Mouse (Mus musculus) intestine, embryonic 16.5 days (tissue): ENCODE data around the gene Noto. TPM values are rescaled to one million over a fixed set of nuclear protein-coding genes. Genes with fewer than 3 reads are reported as not detected.
A peak's percentile ranks its signal among the peaks of the same experiment; 100 is the strongest.

Experiments
- ATAC-seq: fragments of 200-750 bp; cut with Nextera tagmentation; 2 replicates; pipeline ENCODE4 v1.8.0; 2017; ENCODE audit warnings: moderate TSS enrichment, moderate library complexity
- H3K27ac ChIP-seq: fragments of 300-500 bp; sonication (generic); 2 replicates; pipeline ENCODE4 v1.5.1; 2014; ENCODE audit warnings: mild to moderate bottlenecking, low read length
- H3K27me3 ChIP-seq: fragments of 300-500 bp; sonication (generic); replicated peaks from 2 replicates; pipeline ENCODE4 v1.6.1; 2014; ENCODE audit warnings: low read length, control low read depth, mixed read lengths; ENCODE audit not compliant: control insufficient read depth, insufficient read depth
- H3K36me3 ChIP-seq: fragments of 300-500 bp; sonication (generic); 2 replicates; pipeline ENCODE4 v1.6.1; 2014; ENCODE audit warnings: low read length, control low read depth; ENCODE audit not compliant: control insufficient read depth, insufficient read depth
- H3K4me1 ChIP-seq: fragments of 300-500 bp; sonication (generic); 2 replicates; pipeline ENCODE4 v1.6.1; 2014; ENCODE audit warnings: low read length, control low read depth, mixed read lengths; ENCODE audit not compliant: control insufficient read depth, insufficient read depth
- H3K4me2 ChIP-seq: fragments of 300-500 bp; sonication (generic); 2 replicates; pipeline ENCODE4 v1.6.1; 2014; ENCODE audit warnings: low read depth, low read length, control low read depth
- H3K4me3 ChIP-seq: fragments of 300-500 bp; sonication (generic); 2 replicates; pipeline ENCODE4 v1.5.1; 2014; ENCODE audit warnings: mild to moderate bottlenecking, low read length
- H3K9ac ChIP-seq: fragments of 300-500 bp; sonication (generic); 2 replicates; pipeline ENCODE4 v1.6.1; 2014; ENCODE audit warnings: low read depth, low read length
- H3K9me3 ChIP-seq: fragments of 300-500 bp; sonication (generic); 2 replicates; pipeline ENCODE4 v1.6.1; 2016; ENCODE audit warnings: low read length, control low read depth; ENCODE audit not compliant: control insufficient read depth
- WGBS: fragments of 180-500 bp; shearing (Covaris S2); extraction: QIAGEN DNeasy Blood & Tissue Kit; methylation state at CpG from one replicate; pipeline ENCODE4 v1.1.7; 2014; 5-methylcytosine and 5-hydroxymethylcytosine counted together
- polyA plus RNA-seq: library from polyadenylated mRNA; unstranded; fragments of >200 nt; fragmentation: Nextera tagmentation; extraction: Ambion mirVana; gene quantifications from 2 replicates; pipeline ENCODE4 v1.2.1, GENCODE M21; 2015

The Noto gene
- polyA plus RNA-seq, 1 experiment from 2014 or later, result not detected

GRCm38 (mm10) chr6:85410771-85411273 is 12.9 kb upstream of the Noto start:
- no peaks in the 10 kb centered on the region for H3K4me1 ChIP-seq
- H3K27me3 ChIP-seq, result peaks cover 39% of the 10 kb centered on the region
- no peak overlapping the region for H3K27ac ChIP-seq
- H3K9ac ChIP-seq, result no peak overlapping the region
- no peak overlapping the region for H3K4me2 ChIP-seq
- no peak overlapping the region for H3K4me3 ChIP-seq
- H3K9me3 ChIP-seq, result no peaks in the 10 kb centered on the region
- H3K36me3 ChIP-seq, result no peaks in the 10 kb centered on the region
- 13% methylated on average over 13 of the region's 13 CpGs for WGBS
- peak; percentile 82 for ATAC-seq

GRCm38 (mm10) chr6:85415829-85416228 is 7.9 kb upstream of the Noto start:
- Histone ChIP-seq H3K4me3 (no peak overlapping the region), H3K4me2 (no peak overlapping the region), H3K27me3 (no peaks in the 10 kb centered on the region), H3K36me3 (no peaks in the 10 kb centered on the region), H3K9ac (no peak overlapping the region), H3K4me1 (no peaks in the 10 kb centered on the region), H3K27ac (no peak overlapping the region), H3K9me3 (no peaks in the 10 kb centered on the region)
- no peak for ATAC-seq
- 46% methylated on average over 3 of the region's 3 CpGs for WGBS

GRCm38 (mm10) chr6:85419150-85419549 is 4.5 kb upstream of the Noto start:
- 73% methylated on average over 2 of the region's 2 CpGs for WGBS
- Histone ChIP-seq H3K4me3 (no peak overlapping the region), H3K27me3 (no peaks in the 10 kb centered on the region), H3K27ac (no peak overlapping the region), H3K9me3 (no peaks in the 10 kb centered on the region), H3K4me1 (no peaks in the 10 kb centered on the region), H3K36me3 (no peaks in the 10 kb centered on the region), H3K9ac (no peak overlapping the region), H3K4me2 (no peak overlapping the region)
- no peak for ATAC-seq

- H3K9me3 ChIP-seq, result no peaks in the 10 kb centered on the region
- no peaks in the 10 kb centered on the region for H3K36me3 ChIP-seq
- peak overlapping the region; percentile 85 for H3K4me3 ChIP-seq
- H3K27me3 ChIP-seq, result 0 out of 2 replicates have a peak, but pooled peaks cover 2% of the 10 kb centered on the region
- peak overlapping the region; percentile 84 for H3K9ac ChIP-seq
- H3K27ac ChIP-seq, result no peak overlapping the region
- peaks cover 5% of the 10 kb centered on the region; the same call in 1 of the 2 replicates for H3K4me1 ChIP-seq
- H3K4me2 ChIP-seq, result peak overlapping the region; percentile 74
- peak; percentile 67 for ATAC-seq
- WGBS, result 45% methylated on average over 8 of the region's 8 CpGs
Observed at GRCm38 (mm10) chr6:85431274-85431841, 7.7 kb downstream of the Noto start.

GRCm38 (mm10) chr6:85431842-85432431 is 8.3 kb downstream of the Noto start, which contains the start of gene Smyd5:
TSS of gene Smyd5 (plus strand) at chr6:85431989.
- H3K36me3 ChIP-seq, result no peaks in the 10 kb centered on the region
- peaks cover 5% of the 10 kb centered on the region; the same call in 1 of the 2 replicates for H3K4me1 ChIP-seq
- ATAC-seq, result peak; percentile 93
- H3K27ac ChIP-seq, result 0 out of 2 replicates have a peak within 1 kb of the TSS, but pooled peaks have one; percentile 6
- no peaks in the 10 kb centered on the region for H3K27me3 ChIP-seq
- H3K4me3 ChIP-seq, result peak within 1 kb of the TSS; percentile 85
- peak within 1 kb of the TSS; percentile 84 for H3K9ac ChIP-seq
- H3K9me3 ChIP-seq, result no peaks in the 10 kb centered on the region
- H3K4me2 ChIP-seq, result peak within 1 kb of the TSS; percentile 74
- 0% methylated on average over 39 of the region's 39 CpGs for WGBS

- H3K4me2 ChIP-seq, result no peak overlapping the region
- H3K4me3 ChIP-seq, result no peak overlapping the region
- no peak for ATAC-seq
- no peaks in the 10 kb centered on the region for H3K9me3 ChIP-seq
- H3K27ac ChIP-seq, result no peak overlapping the region
- no peak overlapping the region for H3K9ac ChIP-seq
- no peaks in the 10 kb centered on the region for H3K27me3 ChIP-seq
- H3K36me3 ChIP-seq, result no peaks in the 10 kb centered on the region
- 79% methylated on average over 5 of the region's 5 CpGs for WGBS
- peaks cover 5% of the 10 kb centered on the region; the same call in 1 of the 2 replicates for H3K4me1 ChIP-seq
Observed at GRCm38 (mm10) chr6:85433865-85434264, 10.2 kb downstream of the Noto start.

- ATAC-seq, result no peak
- Histone ChIP-seq H3K27me3 (no peaks in the 10 kb centered on the region), H3K9ac (no peak overlapping the region), H3K4me1 (peaks cover 5% of the 10 kb centered on the region; the same call in 1 of the 2 replicates), H3K9me3 (no peaks in the 10 kb centered on the region), H3K36me3 (0 out of 2 replicates have a peak, but pooled peaks cover 3% of the 10 kb centered on the region), H3K27ac (no peak overlapping the region), H3K4me3 (no peak overlapping the region), H3K4me2 (no peak overlapping the region)
- 85% methylated on average over 1 of the region's 1 CpGs for WGBS
Observed at GRCm38 (mm10) chr6:85436204-85436603, 12.5 kb downstream of the Noto start.

GRCm38 (mm10) chr6:85436631-85437030 is 12.9 kb downstream of the Noto start:
- Histone ChIP-seq H3K4me2 (no peak overlapping the region), H3K27ac (no peak overlapping the region), H3K36me3 (0 out of 2 replicates have a peak, but pooled peaks cover 6% of the 10 kb centered on the region), H3K27me3 (no peaks in the 10 kb centered on the region), H3K9me3 (no peaks in the 10 kb centered on the region), H3K4me1 (0 out of 2 replicates have a peak, but pooled peaks cover 3% of the 10 kb centered on the region), H3K4me3 (no peak overlapping the region), H3K9ac (no peak overlapping the region)
- no peak for ATAC-seq
- 85% methylated on average over 5 of the region's 6 CpGs for WGBS

- 79% methylated on average over 4 of the region's 4 CpGs for WGBS
- no peak for ATAC-seq
- H3K36me3 ChIP-seq, result peaks cover 17% of the 10 kb centered on the region; the same call in 1 of the 2 replicates
- H3K4me3 ChIP-seq, result no peak overlapping the region
- H3K9ac ChIP-seq, result no peak overlapping the region
- H3K9me3 ChIP-seq, result no peaks in the 10 kb centered on the region
- H3K4me2 ChIP-seq, result no peak overlapping the region
- no peaks in the 10 kb centered on the region for H3K4me1 ChIP-seq
- no peaks in the 10 kb centered on the region for H3K27me3 ChIP-seq
- H3K27ac ChIP-seq, result no peak overlapping the region
Observed at GRCm38 (mm10) chr6:85441142-85441541, 17.5 kb downstream of the Noto start.
